Mouse (Mus musculus) heart, postnatal 14 days (tissue): ENCODE results near the gene Fcgr2b. TPM values are rescaled to one million over a fixed set of nuclear protein-coding genes. Genes with fewer than 3 reads are reported as not detected.

ENCODE experiments used
- DNase-seq, 2 experiments: peaks; one replicate each; pipeline ENCODE4 v3.0.0; 2021 to 2022
- intact Hi-C: fragments of 180-260 bp; cut with DNase I; formaldehyde crosslinking; loops from one replicate; pipeline ENCODE4 v1.15.1; 2025
- long read RNA-seq, 2 experiments: library from polyadenylated mRNA; stranded (forward); transcript quantifications; one replicate each; pipeline ENCODE4 v2.0.0; 2021
- total RNA-seq, 2 experiments: library from RNA; stranded (reverse); gene quantifications; 2 replicates each; pipeline ENCODE4 v1.2.3; 2021

Gene Fcgr2b
- 1 to 10 TPM; 5.2 to 6.0 TPM for total RNA-seq
- long read RNA-seq, experiment 1, transcript Fcgr2b-202 (7 exons, 1,462 nt): major isoform, 6 of 6 reads
- long read RNA-seq, experiment 1, partial matches to known transcripts: 0 of 6 reads
- long read RNA-seq, experiment 1, other reads (novel, unspliced or antisense): 0 of 6 reads
- long read RNA-seq, experiment 2, partial matches to known transcripts: 0 of 1 reads
- long read RNA-seq, experiment 2, other reads (novel, unspliced or antisense): 0 of 1 reads

DNA sequence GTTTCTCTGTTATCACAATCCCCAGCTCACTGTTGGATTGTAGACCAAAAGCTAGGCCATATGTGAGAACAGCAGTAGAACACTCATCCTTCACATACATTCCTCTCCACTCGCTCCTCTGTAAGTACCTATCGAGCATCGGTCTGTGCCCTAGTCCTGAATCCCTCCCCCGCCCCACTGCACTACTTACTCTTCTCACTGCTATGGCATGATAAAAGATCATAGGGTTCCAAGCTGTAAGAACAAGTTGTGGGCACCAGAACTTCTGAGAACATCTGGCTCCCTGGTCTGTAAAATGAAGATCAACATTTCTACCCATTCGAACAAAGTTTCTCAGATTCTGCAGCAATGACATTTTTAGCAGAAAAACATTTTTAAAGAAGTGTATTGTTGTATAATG, at the start of gene Fcgr2b:
Fcgr2b (minus strand) TSS at position 101 of the 400 bp plus-strand sequence.
- no peak for DNase-seq
- intact Hi-C loops: no loop called here

DNA sequence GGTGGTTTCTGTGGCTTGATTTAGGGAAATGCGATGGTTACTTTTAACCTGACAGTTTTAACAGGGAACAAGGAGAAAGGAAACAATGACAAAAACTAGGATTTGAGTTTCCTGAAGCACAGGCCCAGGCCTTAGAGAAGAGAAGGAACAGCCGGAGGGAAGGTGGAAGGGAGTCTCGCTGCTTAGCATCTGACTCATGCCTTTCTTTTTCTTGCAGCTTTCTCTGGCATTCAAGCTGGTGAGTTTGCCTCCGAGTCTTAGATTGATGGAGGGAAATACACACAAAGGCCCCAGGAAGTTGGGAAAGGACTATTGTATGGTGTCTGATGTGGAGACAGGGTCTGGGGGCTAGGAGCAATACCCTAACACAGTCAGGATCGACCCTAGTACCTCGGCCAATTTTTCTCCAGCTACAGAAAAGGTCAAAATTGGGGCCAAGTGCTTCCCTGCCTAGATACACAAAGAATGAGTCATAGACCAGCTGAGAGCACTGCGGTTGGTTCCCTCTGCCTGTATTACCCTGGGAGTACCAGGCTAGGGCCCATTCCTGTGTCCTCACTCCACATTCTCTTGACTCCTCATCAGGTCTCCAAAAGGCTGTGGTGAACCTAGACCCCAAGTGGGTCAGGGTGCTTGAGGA, 43.1 kb upstream of the Fcgr2b start:
- intact Hi-C loops: no loop called here

GRCm38 (mm10) chr1:171018737-171019136, 42.4 kb upstream of the Fcgr2b start, which contains the start of gene Fcgr4:
Gene Fcgr4, plus strand, starts transcription at chr1:171018920.
- intact Hi-C loops: no loop called here
- no peak for DNase-seq

More for the DNA sequence above, 43.1 kb upstream of the Fcgr2b start:
- no peak for DNase-seq

- no peak for DNase-seq
- intact Hi-C loops: no loop called here
Measured at GRCm38 (mm10) chr1:171017468-171018158, 41.3 kb upstream of the Fcgr2b start.

GRCm38 (mm10) chr1:171016676-171017356, 40.5 kb upstream of the Fcgr2b start:
- intact Hi-C loops: no loop called here
- DNase-seq: no peak

- intact Hi-C loops: no loop called here
- no peak for DNase-seq
Measured at GRCm38 (mm10) chr1:171011733-171012132, 35.4 kb upstream of the Fcgr2b start.

DNA sequence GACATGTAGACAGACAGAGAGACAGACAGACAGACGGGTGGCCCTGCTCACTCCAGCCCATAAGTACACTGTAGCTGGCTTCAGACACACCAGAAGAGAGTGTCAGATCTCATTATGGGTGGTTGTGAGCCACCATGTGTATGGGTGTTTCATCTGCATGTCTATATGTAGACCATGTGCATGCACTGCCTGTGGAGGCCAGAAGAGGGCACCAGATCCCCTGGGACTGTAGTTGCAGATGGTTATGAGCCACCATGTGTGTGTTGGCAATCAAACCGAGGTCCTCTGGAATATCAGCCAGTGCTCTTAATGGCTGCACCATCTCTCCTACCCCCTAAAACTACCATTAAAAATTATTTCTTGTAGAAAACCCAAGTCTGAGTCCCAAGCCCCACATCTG, 30.6 kb upstream of the Fcgr2b start:
- no peak for DNase-seq
- intact Hi-C loops: no loop called here

DNA sequence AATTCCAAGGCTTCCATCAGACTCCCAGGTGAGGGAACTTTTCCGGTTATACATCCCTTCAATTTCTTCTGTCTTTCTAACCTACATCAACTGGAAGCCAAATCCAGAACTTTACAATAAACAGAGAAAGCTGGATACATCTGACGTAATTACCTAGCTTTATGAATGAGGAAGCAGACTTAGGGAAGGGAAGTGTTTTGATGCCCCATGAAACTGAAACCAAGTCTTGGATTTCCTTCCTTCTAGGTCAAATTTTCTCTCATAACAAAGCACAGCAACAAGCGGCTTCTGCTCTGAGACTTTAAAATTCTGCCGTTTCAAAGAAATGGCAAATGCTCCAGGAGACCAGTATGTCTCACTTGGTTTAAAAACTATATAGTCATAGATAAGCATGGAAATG, 30.0 kb upstream of the Fcgr2b start:
- intact Hi-C loops: no loop called here
- DNase-seq: no peak

DNA sequence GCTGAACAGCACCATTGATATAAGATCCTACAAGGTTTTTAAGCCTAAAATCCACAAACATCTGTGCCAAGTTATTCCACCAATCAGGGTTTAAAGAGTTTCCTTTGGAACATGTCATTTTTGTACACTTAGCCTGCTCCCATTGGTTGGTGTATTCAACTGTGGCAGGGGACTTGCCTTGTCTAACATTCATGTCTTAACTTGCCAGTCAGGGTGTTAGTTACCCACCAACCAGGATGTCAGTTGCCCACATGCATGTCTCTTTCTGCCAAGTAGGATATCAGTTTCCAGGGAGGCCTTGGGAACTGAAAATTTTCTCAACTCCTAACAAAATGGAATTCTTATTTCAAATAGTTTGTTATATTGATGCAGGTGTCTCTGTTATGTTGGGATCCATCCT, 29.2 kb upstream of the Fcgr2b start:
- intact Hi-C loops: no loop called here
- DNase-seq: no peak

GRCm38 (mm10) chr1:171005081-171005480, 28.7 kb upstream of the Fcgr2b start:
- intact Hi-C loops: no loop called here
- no peak for DNase-seq

- intact Hi-C loops: no loop called here
- DNase-seq: no peak
Measured at GRCm38 (mm10) chr1:170999811-171000210, 23.5 kb upstream of the Fcgr2b start.

GRCm38 (mm10) chr1:170997756-170998655, 21.7 kb upstream of the Fcgr2b start:
- peak; percentile 44 to 55 for DNase-seq
- intact Hi-C loops: no loop called here

GRCm38 (mm10) chr1:170996753-170997152, 20.4 kb upstream of the Fcgr2b start:
- peak; percentile 66 to 76 for DNase-seq
- intact Hi-C loops: loop anchor here (1.0 kb wide), 1 partner anchor 95 kb away; no protein-coding TSS in a partner anchor

- intact Hi-C loops: loop anchor here (1.0 kb wide), 1 partner anchor 95 kb away; no protein-coding TSS in a partner anchor
Measured at GRCm38 (mm10) chr1:170996034-170996433, 19.7 kb upstream of the Fcgr2b start.

DNA sequence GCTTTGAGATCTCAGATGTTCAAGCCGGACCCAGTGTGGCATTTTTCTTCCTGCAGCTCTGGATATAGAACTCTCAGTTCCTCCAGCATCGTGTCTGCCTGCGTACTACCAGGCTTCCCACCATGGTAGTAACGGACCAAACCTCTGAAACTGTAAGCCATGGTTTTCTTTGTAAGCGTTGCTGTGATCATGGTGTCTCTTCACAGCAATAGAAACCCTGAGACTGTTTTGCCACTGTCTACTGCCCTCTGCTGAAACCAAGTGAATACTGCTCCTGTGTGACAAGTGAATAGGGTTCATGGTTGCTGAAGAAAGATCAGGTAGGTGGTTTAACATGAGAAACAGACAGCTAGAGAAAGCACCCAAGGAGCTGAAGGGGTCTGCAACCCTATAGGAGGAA, 16.2 kb upstream of the Fcgr2b start:
- intact Hi-C loops: loop anchor here (1.0 kb wide), 1 partner anchor 91 kb away; no protein-coding TSS in a partner anchor
- DNase-seq: peak; percentile 12 to 33

More at GRCm38 (mm10) chr1:170996034-170996433, 19.7 kb upstream of the Fcgr2b start:
- DNase-seq: no peak

- intact Hi-C loops: no loop called here
- DNase-seq: no peak
Measured at GRCm38 (mm10) chr1:170989656-170990055, 13.3 kb upstream of the Fcgr2b start.

GRCm38 (mm10) chr1:170985861-170986260, 9.5 kb upstream of the Fcgr2b start:
- DNase-seq: no peak
- intact Hi-C loops: no loop called here

GRCm38 (mm10) chr1:170985092-170985491, 8.7 kb upstream of the Fcgr2b start:
- no peak for DNase-seq
- intact Hi-C loops: no loop called here

GRCm38 (mm10) chr1:170983066-170983465, 6.7 kb upstream of the Fcgr2b start:
- no peak for DNase-seq
- intact Hi-C loops: no loop called here

- intact Hi-C loops: no loop called here
- DNase-seq: no peak
Measured at GRCm38 (mm10) chr1:170982301-170982700, 6.0 kb upstream of the Fcgr2b start.
